In genomic region chr6:136789391-136789971, GRCm38 (mm10) we compare ENCODE assay signal across 10 mouse cellular contexts. TPM values are rescaled to one million over a fixed set of nuclear protein-coding genes. Genes with fewer than 3 reads are reported as not detected.
DNase-seq lines count a peak whose midpoint lies in the region; ATAC-seq and TF ChIP-seq lines count a peak whose summit lies in the region.
"Had no signal": no experiment of that assay in that cellular context is flagged by ENCODE, and none has a peak within 500 bp of the region (broad histone marks: within the 10 kb centered on the region; RNA-seq: fewer than 3 reads in every experiment).

No protein-coding gene starts in this region.

- intact Hi-C loops in heart, postnatal 10 days (cut with DNase I), result no loop called here

- 60% methylated on average over 5 of the region's 5 CpGs for WGBS in heart, embryonic 12.5 days
- WGBS in kidney, postnatal 0 days, result 43% methylated on average over 5 of the region's 5 CpGs
- WGBS in hindbrain, embryonic 11.5 days, result 76% methylated on average over 5 of the region's 5 CpGs
- 79% methylated on average over 5 of the region's 5 CpGs for WGBS in hindbrain, embryonic 12.5 days

- ATAC-seq in heart, embryonic 12.5 days (ENCODE audit: insufficient number of reproducible peaks, low FRiP score), result no peak
- peak; percentile 72; the same call in 1 of the 2 replicates for ATAC-seq in kidney, postnatal 0 days (replicated peaks; ENCODE audit: low FRiP score, low read depth)
- no peak for ATAC-seq in hindbrain, embryonic 11.5 days (ENCODE audit: low FRiP score)
- ATAC-seq in hindbrain, embryonic 12.5 days (ENCODE audit: low FRiP score), result no peak
- ATAC-seq: Patski had no signal

- peak; percentile 84 to 86 for DNase-seq in heart, adult 18-20 months
- DNase-seq in heart, postnatal 10 days, result peak; percentile 88
- peak; percentile 87 for DNase-seq in kidney, postnatal 0 days (ENCODE audit: low spot score)
- peak; percentile 66 for DNase-seq in skeletal muscle tissue, adult 2 months (ENCODE audit: low read depth, low spot score)
- DNase-seq in hindbrain, embryonic 11.5 days (ENCODE audit: low spot score), result no peak
- DNase-seq in cerebellum, postnatal 25 days, result no peak
- DNase-seq: liver had no signal

- H3K9me3 ChIP-seq in heart, embryonic 12.5 days (replicated peaks), result no peaks in the 10 kb centered on the region
- no peaks in the 10 kb centered on the region for H3K9me3 ChIP-seq in kidney, postnatal 0 days (replicated peaks; ENCODE audit: low read length)
- no peaks in the 10 kb centered on the region for H3K9me3 ChIP-seq in hindbrain, embryonic 11.5 days (ENCODE audit: control insufficient read depth, low read length)
- no peaks in the 10 kb centered on the region for H3K9me3 ChIP-seq in hindbrain, embryonic 12.5 days (replicated peaks)

- no peak overlapping the region for H3K4me2 ChIP-seq in heart, embryonic 12.5 days
- no peak overlapping the region for H3K4me2 ChIP-seq in kidney, postnatal 0 days (ENCODE audit: low read length)
- H3K4me2 ChIP-seq in hindbrain, embryonic 11.5 days (replicated peaks; ENCODE audit: low read depth, low read length), result no peak overlapping the region
- H3K4me2 ChIP-seq in hindbrain, embryonic 12.5 days (replicated peaks), result no peak overlapping the region

- TF ChIP-seq CTCF in kidney, postnatal 0 days (IDR thresholded peaks at IDR 0.05; ENCODE audit: low read depth), result no peak

- H3K27ac ChIP-seq in heart, embryonic 12.5 days (ENCODE audit: poor library complexity, severe bottlenecking), result no peak overlapping the region
- H3K27ac ChIP-seq in kidney, postnatal 0 days, result peak overlapping the region; percentile 85
- H3K27ac ChIP-seq in hindbrain, embryonic 11.5 days (ENCODE audit: low read depth, low read length), result no peak overlapping the region
- no peak overlapping the region for H3K27ac ChIP-seq in hindbrain, embryonic 12.5 days

- no peak overlapping the region for H3K4me3 ChIP-seq in heart, embryonic 12.5 days
- H3K4me3 ChIP-seq in kidney, postnatal 0 days (replicated peaks; ENCODE audit: low read depth, low read length), result no peak overlapping the region
- no peak overlapping the region for H3K4me3 ChIP-seq in hindbrain, embryonic 11.5 days (ENCODE audit: low read depth, low read length)
- no peak overlapping the region for H3K4me3 ChIP-seq in hindbrain, embryonic 12.5 days

- H3K9ac ChIP-seq in heart, embryonic 12.5 days, result no peak overlapping the region
- H3K9ac ChIP-seq in kidney, postnatal 0 days (ENCODE audit: low read depth, low read length), result no peak overlapping the region
- no peak overlapping the region for H3K9ac ChIP-seq in hindbrain, embryonic 11.5 days (ENCODE audit: low read depth, low read length)
- no peak overlapping the region for H3K9ac ChIP-seq in hindbrain, embryonic 12.5 days

- no peaks in the 10 kb centered on the region for H3K27me3 ChIP-seq in heart, embryonic 12.5 days (replicated peaks)
- H3K27me3 ChIP-seq in kidney, postnatal 0 days (ENCODE audit: insufficient read depth, low read length), result no peaks in the 10 kb centered on the region
- 0 out of 2 replicates have a peak, but pooled peaks cover 2% of the 10 kb centered on the region for H3K27me3 ChIP-seq in hindbrain, embryonic 11.5 days (ENCODE audit: control insufficient read depth, insufficient read depth, low read length)
- H3K27me3 ChIP-seq in hindbrain, embryonic 12.5 days, result peaks cover 4% of the 10 kb centered on the region

- no peaks in the 10 kb centered on the region for H3K36me3 ChIP-seq in heart, embryonic 12.5 days
- no peaks in the 10 kb centered on the region for H3K36me3 ChIP-seq in kidney, postnatal 0 days (ENCODE audit: insufficient read depth, low read length)
- no peaks in the 10 kb centered on the region for H3K36me3 ChIP-seq in hindbrain, embryonic 11.5 days (ENCODE audit: control insufficient read depth, insufficient read depth, low read length)
- no peaks in the 10 kb centered on the region for H3K36me3 ChIP-seq in hindbrain, embryonic 12.5 days

- peaks cover 10% of the 10 kb centered on the region for H3K4me1 ChIP-seq in heart, embryonic 12.5 days (replicated peaks)
- H3K4me1 ChIP-seq in kidney, postnatal 0 days (replicated peaks; ENCODE audit: insufficient read depth, low read length), result no peaks in the 10 kb centered on the region
- H3K4me1 ChIP-seq in hindbrain, embryonic 11.5 days (replicated peaks; ENCODE audit: control insufficient read depth, insufficient read depth, low read length), result no peaks in the 10 kb centered on the region
- peaks cover 10% of the 10 kb centered on the region; the same call in 1 of the 2 replicates for H3K4me1 ChIP-seq in hindbrain, embryonic 12.5 days

RNA-seq across cellular contexts. Expression of gene Gucy2c, which starts 7.9 kb away (rescaled TPM):
- not detected for total RNA-seq in heart, adult 18-20 months (2021)
- 0.06 TPM in 1 of 2 replicates, not detected in the other for polyA plus RNA-seq in heart, embryonic 12.5 days (2016; fragmentation: Nextera tagmentation; extraction: Ambion mirVana)
- total RNA-seq in heart, postnatal 10 days (2021), result not detected
- 0.04 and 0.11 TPM in 2 replicates for polyA plus RNA-seq in kidney, postnatal 0 days (2015; fragmentation: Nextera tagmentation; extraction: Ambion mirVana)
- polyA plus RNA-seq in hindbrain, embryonic 11.5 days (2014; fragmentation: Nextera tagmentation; extraction: Ambion mirVana), result 0.24 TPM in 1 of 2 replicates, not detected in the other
- polyA plus RNA-seq in hindbrain, embryonic 12.5 days (2016; fragmentation: Nextera tagmentation; extraction: Ambion mirVana), result 0.05 and 0.10 TPM in 2 replicates

RNA-seq across cellular contexts. Expression of gene Hist4h4, which starts 14.7 kb away (rescaled TPM):
- total RNA-seq in heart, adult 18-20 months (2021), result 1 to 10 TPM; 4.5 to 5.7 TPM
- 0.41 and 0.45 TPM in 2 replicates for polyA plus RNA-seq in heart, embryonic 12.5 days (2016; fragmentation: Nextera tagmentation; extraction: Ambion mirVana)
- total RNA-seq in heart, postnatal 10 days (2021), result 10 to 100 TPM; 20.5 to 22.3 TPM
- polyA plus RNA-seq in kidney, postnatal 0 days (2015; fragmentation: Nextera tagmentation; extraction: Ambion mirVana), result 0.64 and 0.88 TPM in 2 replicates
- polyA plus RNA-seq in hindbrain, embryonic 11.5 days (2014; fragmentation: Nextera tagmentation; extraction: Ambion mirVana), result 0.69 and 0.95 TPM in 2 replicates
- 0.51 and 0.72 TPM in 2 replicates for polyA plus RNA-seq in hindbrain, embryonic 12.5 days (2016; fragmentation: Nextera tagmentation; extraction: Ambion mirVana)

RNA-seq across cellular contexts. Expression of gene H2afj, which starts 18.6 kb away (rescaled TPM):
- 10 to 100 TPM; 30.1 to 35.5 TPM for total RNA-seq in heart, adult 18-20 months (2021)
- polyA plus RNA-seq in heart, embryonic 12.5 days (2016; fragmentation: Nextera tagmentation; extraction: Ambion mirVana), result 85.2 and 86.2 TPM in 2 replicates
- 10 to 100 TPM; 35.3 to 42.5 TPM for total RNA-seq in heart, postnatal 10 days (2021)
- 168 and 180 TPM in 2 replicates for polyA plus RNA-seq in kidney, postnatal 0 days (2015; fragmentation: Nextera tagmentation; extraction: Ambion mirVana)
- polyA plus RNA-seq in hindbrain, embryonic 11.5 days (2014; fragmentation: Nextera tagmentation; extraction: Ambion mirVana), result 100 and 105 TPM in 2 replicates
- 115 and 121 TPM in 2 replicates for polyA plus RNA-seq in hindbrain, embryonic 12.5 days (2016; fragmentation: Nextera tagmentation; extraction: Ambion mirVana)

RNA-seq across cellular contexts. Expression of gene BC049715, which starts 37.9 kb away (rescaled TPM):
- 1 to 10 TPM in 1 of 2 experiments, under 1 TPM in 1; 0.80 to 1.1 TPM for total RNA-seq in heart, adult 18-20 months (2021)
- 1.5 and 2.0 TPM in 2 replicates for polyA plus RNA-seq in heart, embryonic 12.5 days (2016; fragmentation: Nextera tagmentation; extraction: Ambion mirVana)
- 1 to 10 TPM; 1.0 to 1.8 TPM for total RNA-seq in heart, postnatal 10 days (2021)
- 1.6 and 2.1 TPM in 2 replicates for polyA plus RNA-seq in kidney, postnatal 0 days (2015; fragmentation: Nextera tagmentation; extraction: Ambion mirVana)
- 0.90 and 2.3 TPM in 2 replicates for polyA plus RNA-seq in hindbrain, embryonic 11.5 days (2014; fragmentation: Nextera tagmentation; extraction: Ambion mirVana)
- polyA plus RNA-seq in hindbrain, embryonic 12.5 days (2016; fragmentation: Nextera tagmentation; extraction: Ambion mirVana), result 1.3 and 2.5 TPM in 2 replicates

RNA-seq across cellular contexts. Expression of gene Wbp11, which starts 38.6 kb away (rescaled TPM):
- 10 to 100 TPM; 53.4 to 64.0 TPM for total RNA-seq in heart, adult 18-20 months (2021)
- polyA plus RNA-seq in heart, embryonic 12.5 days (2016; fragmentation: Nextera tagmentation; extraction: Ambion mirVana), result 90.5 and 91.8 TPM in 2 replicates
- total RNA-seq in heart, postnatal 10 days (2021), result 10 to 100 TPM; 79.6 to 85.0 TPM
- polyA plus RNA-seq in kidney, postnatal 0 days (2015; fragmentation: Nextera tagmentation; extraction: Ambion mirVana), result 76.4 and 82.9 TPM in 2 replicates
- 116 and 130 TPM in 2 replicates for polyA plus RNA-seq in hindbrain, embryonic 11.5 days (2014; fragmentation: Nextera tagmentation; extraction: Ambion mirVana)
- 112 and 123 TPM in 2 replicates for polyA plus RNA-seq in hindbrain, embryonic 12.5 days (2016; fragmentation: Nextera tagmentation; extraction: Ambion mirVana)

Comparison
In these comparisons a context has a peak if more than half of its experiments do, and no peak if none do; other contexts are left out.
1. DNase-seq: peak in heart, adult 18-20 months (2 of 2), heart, postnatal 10 days (2 of 2), kidney, postnatal 0 days (single experiment) and skeletal muscle tissue, adult 2 months (single experiment); none in hindbrain, embryonic 11.5 days (single experiment) and cerebellum, postnatal 25 days (0 of 2).